Mouse (Mus musculus) left cerebral cortex, postnatal 14 days (tissue): ENCODE results near the gene Extl2. TPM values are rescaled to one million over a fixed set of nuclear protein-coding genes. Genes with fewer than 3 reads are reported as not detected.

Source experiments
- DNase-seq, 2 experiments: peaks; one replicate each; pipeline ENCODE4 v3.0.0; 2021 to 2022; ENCODE audit warnings: low spot score in 2 of 2, mixed read lengths in 1 of 2
- intact Hi-C: fragments of 180-260 bp; cut with DNase I; formaldehyde crosslinking; loops from one replicate; pipeline ENCODE4 v1.15.1; 2025
- long read RNA-seq, 2 experiments: library from polyadenylated mRNA; stranded (forward); transcript quantifications; one replicate each; pipeline ENCODE4 v2.0.0; 2021
- total RNA-seq, 2 experiments: library from RNA; stranded (reverse); gene quantifications; 2 replicates each; pipeline ENCODE4 v1.2.3; 2021

The Extl2 gene
- 10 to 100 TPM; 76.1 to 87.2 TPM for total RNA-seq
- long read RNA-seq, experiment 1, transcript Extl2-201 (5 exons, 3,000 nt), result major isoform, 80 of 176 reads
- long read RNA-seq, experiment 1, transcript Extl2-203 (5 exons, 2,840 nt), result minor isoform, 72 of 176 reads
- long read RNA-seq, experiment 1, partial matches to known transcripts, result 16 of 176 reads
- long read RNA-seq, experiment 1, other reads (novel, unspliced or antisense), result 7 of 176 reads
- long read RNA-seq, experiment 2, transcript Extl2-203 (5 exons, 2,840 nt), result major isoform, 58 of 130 reads
- long read RNA-seq, experiment 2, transcript Extl2-201 (5 exons, 3,000 nt), result major isoform, 58 of 130 reads
- long read RNA-seq, experiment 2, partial matches to known transcripts, result 8 of 130 reads
- long read RNA-seq, experiment 2, other reads (novel, unspliced or antisense), result 6 of 130 reads

- peak; percentile 84 to 88 for DNase-seq
- intact Hi-C loops, result no loop called here
Observed at GRCm38 (mm10) chr3:116006978-116007940, at the start of gene Extl2, which contains the start of gene Slc30a7. TSS of gene Extl2 (plus strand) at chr3:116007462. TSS of gene Slc30a7 (minus strand) at chr3:116007406.

DNA sequence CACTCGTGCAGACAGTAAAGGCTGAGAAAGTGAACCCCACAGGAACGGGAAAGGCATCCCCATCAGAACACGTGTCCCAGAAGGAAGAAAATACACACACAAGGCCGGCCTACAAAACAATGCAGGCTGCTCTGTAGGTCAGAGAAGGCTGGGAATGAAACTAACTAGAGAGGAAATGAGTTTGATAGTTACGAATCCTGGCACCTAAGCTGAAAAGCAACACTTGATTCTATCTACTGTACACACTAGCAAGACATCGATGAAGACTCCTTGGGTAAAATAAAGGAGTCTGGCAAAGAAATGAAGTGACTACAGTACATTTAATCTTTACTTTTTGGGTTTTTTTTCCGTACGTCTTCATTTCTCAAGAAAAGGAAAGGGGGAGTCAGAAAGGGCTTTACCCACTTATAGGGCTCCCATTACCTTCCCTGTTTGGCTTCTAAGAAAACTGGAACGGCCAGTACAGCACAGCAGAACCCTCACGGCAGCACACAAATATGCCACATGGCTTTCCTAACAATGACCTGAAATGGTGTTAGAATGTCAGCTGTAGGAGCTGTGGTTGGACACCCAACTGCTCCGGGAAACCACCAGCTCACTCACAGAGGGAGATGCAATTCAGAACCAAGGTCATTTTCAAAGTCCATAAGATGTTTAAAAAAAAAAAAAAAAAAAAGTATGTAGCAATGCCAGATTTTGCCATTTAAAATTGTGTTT is 45.8 kb upstream of the Extl2 start:
- no peak for DNase-seq
- intact Hi-C loops, result no loop called here

- DNase-seq, result no peak
- intact Hi-C loops, result no loop called here
Observed at GRCm38 (mm10) chr3:115962028-115962415, 45.2 kb upstream of the Extl2 start.

DNA sequence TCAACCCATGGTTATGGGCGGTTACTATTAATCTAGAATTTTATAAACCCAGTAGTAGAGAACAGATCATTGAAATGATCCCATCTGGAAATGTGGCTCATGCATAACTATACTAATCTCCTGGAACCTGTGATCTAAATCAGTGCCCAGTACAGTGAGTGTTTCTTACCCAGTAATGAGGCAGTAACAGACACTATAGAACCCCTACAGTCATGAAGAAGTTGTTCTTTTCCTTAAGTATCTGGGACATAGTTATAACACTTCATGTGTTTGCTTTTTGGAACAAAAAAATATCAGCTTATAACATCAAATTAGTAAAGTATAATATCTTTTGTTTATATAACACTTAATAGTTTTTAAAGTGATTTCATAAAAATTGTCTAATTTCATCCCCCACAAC is 43.7 kb upstream of the Extl2 start:
- intact Hi-C loops, result no loop called here
- DNase-seq, result no peak

DNA sequence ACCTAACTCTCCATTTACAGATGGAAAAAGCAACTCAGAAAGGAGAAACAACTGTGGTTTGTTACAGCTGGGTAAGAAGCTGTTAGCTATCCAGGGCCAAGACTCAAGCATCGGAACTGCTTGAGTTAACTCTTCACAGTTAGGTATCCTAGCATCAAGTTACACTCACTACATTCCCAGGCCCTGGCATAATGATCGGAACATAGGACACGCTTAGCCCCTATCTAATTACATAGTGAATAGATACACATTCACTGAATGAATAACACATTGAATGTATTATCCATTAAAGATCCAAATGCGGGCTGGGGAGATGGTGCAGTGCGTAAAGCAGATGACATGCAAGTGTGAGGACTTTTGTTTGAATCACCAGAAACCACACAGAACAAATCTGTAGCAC is 43.2 kb upstream of the Extl2 start:
- DNase-seq, result no peak
- intact Hi-C loops, result no loop called here

GRCm38 (mm10) chr3:115968745-115969530 is 38.3 kb upstream of the Extl2 start:
- peak in 1 of 2 experiments; percentile 22 for DNase-seq
- intact Hi-C loops, result no loop called here

GRCm38 (mm10) chr3:115971045-115971785 is 36.0 kb upstream of the Extl2 start:
- no peak for DNase-seq
- intact Hi-C loops, result no loop called here

DNA sequence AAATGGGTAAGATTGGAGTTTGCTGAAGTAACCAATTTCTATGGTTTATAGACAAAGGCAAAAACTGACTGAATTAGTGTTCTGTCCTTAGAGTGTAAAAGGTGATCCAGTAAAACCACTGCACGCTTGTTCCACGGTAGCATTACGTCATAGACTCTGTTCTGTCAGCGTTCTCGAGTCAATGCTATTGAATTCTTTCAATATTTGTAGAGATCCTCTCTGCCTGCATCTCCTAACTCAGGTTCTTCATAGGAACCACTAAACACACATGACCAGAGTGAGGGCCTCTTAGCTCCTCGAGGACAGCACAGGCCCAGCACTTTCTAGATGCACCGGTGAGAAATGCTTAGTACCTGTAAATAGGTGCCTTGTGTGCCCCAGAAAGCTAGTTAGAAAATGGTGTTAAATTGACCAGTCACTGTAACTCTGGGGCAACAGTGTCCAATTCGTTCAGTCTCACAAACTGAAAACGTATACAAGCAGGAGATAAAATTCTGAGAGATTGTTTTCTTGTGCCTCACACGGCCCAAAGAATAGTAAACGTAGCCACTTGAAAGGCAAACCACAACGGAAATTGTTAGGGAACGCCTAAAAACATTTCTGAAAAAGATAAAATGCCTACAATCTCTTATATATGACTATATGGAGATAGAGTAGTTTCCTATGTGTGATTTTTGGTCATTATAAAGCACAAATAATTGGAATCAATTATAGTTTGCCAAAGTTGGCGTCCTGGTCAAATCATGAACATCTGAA is 35.2 kb upstream of the Extl2 start:
- no peak for DNase-seq
- intact Hi-C loops, result no loop called here

DNA sequence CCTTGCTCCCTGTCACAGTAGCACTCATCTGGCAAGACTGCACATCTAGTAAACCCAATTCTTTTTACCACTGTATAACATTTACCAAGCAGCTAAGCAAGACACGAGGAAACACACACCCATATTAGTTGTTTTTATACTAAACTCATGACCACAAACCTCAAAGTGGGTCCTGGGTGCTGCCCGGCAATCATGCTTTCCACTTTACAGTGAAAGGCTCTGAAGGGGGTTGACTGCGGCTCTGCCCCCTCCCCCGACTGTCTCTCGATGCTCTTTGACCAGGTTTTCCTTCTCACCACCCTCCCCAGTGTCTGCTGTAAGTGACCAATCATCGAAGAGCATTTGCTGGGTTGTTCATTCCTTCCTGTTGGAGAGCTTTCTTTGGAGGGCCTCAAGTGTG is 33.0 kb upstream of the Extl2 start:
- intact Hi-C loops, result no loop called here
- no peak for DNase-seq

- intact Hi-C loops, result loop anchor here (5.0 kb wide), 1 partner anchor 263 kb away; no protein-coding TSS in a partner anchor
- DNase-seq, result no peak
Observed at GRCm38 (mm10) chr3:115974995-115975394, 32.3 kb upstream of the Extl2 start.

DNA sequence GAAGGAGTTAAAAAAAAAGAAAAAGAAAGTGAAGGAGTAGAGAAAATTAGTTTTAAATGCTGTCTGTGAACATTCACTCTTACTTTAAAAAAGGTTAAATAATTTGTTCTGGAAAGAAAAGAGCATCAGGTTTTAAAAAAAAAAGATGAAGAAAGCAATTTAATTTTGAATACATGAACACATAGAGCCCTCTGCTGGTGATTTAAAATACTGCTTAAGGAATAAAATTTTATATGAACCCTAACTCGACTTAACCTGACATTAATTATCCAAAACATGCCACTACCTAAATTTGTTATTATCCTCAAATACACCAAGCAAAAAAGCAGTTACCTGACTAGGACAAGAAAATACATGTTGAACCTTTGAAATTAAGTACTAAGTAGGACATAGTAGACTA is 28.3 kb upstream of the Extl2 start:
- intact Hi-C loops, result loop anchor here (1.0 to 5.0 kb wide), 2 partner anchors 267 to 318 kb away; no protein-coding TSS in a partner anchor
- peak in 1 of 2 experiments; percentile 43 for DNase-seq

- intact Hi-C loops, result no loop called here
- peak in 1 of 2 experiments; percentile 35 for DNase-seq
Observed at GRCm38 (mm10) chr3:115983217-115983616, 24.0 kb upstream of the Extl2 start.

DNA sequence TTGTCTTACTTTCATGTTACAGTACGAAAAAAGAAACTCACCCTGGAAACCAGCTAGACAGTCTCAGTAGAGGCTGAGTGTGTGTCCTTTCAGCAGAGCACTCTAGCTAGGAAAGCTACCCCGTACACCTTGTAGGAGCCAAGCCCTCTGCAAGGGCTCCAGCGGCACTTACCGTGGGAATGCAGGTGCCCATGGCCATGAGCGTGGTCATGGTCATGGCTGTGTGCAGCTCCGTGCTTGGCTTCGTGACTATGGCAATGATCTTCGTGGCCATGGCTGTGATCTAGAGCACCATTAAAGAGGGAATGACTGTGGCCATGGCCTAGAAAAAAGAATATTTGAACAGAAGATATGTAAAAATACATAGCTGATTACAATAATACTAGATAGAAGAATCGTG is 22.6 kb upstream of the Extl2 start:
- intact Hi-C loops, result no loop called here
- DNase-seq, result no peak

GRCm38 (mm10) chr3:115985183-115985892 is 21.9 kb upstream of the Extl2 start:
- intact Hi-C loops, result no loop called here
- DNase-seq, result peak in 1 of 2 experiments; percentile 10

- DNase-seq, result no peak
- intact Hi-C loops, result no loop called here
Observed at GRCm38 (mm10) chr3:115992103-115992502, 15.2 kb upstream of the Extl2 start.

GRCm38 (mm10) chr3:115992588-115992987 is 14.7 kb upstream of the Extl2 start:
- intact Hi-C loops, result no loop called here
- no peak for DNase-seq

GRCm38 (mm10) chr3:115993025-115993424 is 14.2 kb upstream of the Extl2 start:
- no peak for DNase-seq
- intact Hi-C loops, result no loop called here
